Mouse (Mus musculus): Measurements from ENCODE around the gene Tcta.

- TF ChIP-seq CTCF (conservative IDR thresholded peaks at IDR 0.05 in 1 of 2, IDR thresholded peaks at IDR 0.05 in 1 of 2; ENCODE audit: low read depth in 2 of 2, low read length in 2 of 2) (no peak), E2F4 (IDR thresholded peaks at IDR 0.05; ENCODE audit: insufficient replicate concordance, low read depth, low read length) (no peak), MEF2A (IDR thresholded peaks at IDR 0.05; ENCODE audit: borderline replicate concordance, low read depth, low read length) (no peak), ELF1 (IDR thresholded peaks at IDR 0.05; ENCODE audit: low read depth, low read length) (no peak), MYC (IDR thresholded peaks at IDR 0.05; ENCODE audit: low read depth, low read length) (no peak), POLR2A (IDR thresholded peaks at IDR 0.05; ENCODE audit: low read depth, low read length) (no peak)
Measured at GRCm38 (mm10) chr9:108337848-108338550, 32.0 kb upstream of the Tcta start.
